Mouse (Mus musculus): ENCODE measurements at regions not wholly inside any gene's neighbourhood (a gene's known extent, or its start where the extent isn't known, plus 50 kb on each side); places are given as distances from the start of the nearest gene placed in this dataset.

- Histone ChIP-seq H3K4me2 (ENCODE audit: low read depth) (no peak overlapping the region), H3K4me3 (ENCODE audit: low read depth, low read length) (no peak overlapping the region), H3K9ac (no peak overlapping the region), H3K27me3 (ENCODE audit: insufficient read depth, low read length) (no peaks in the 10 kb centered on the region), H3K27ac (ENCODE audit: low read depth, low read length) (no peak overlapping the region), H3K9me3 (ENCODE audit: low read length) (no peaks in the 10 kb centered on the region), H3K36me3 (ENCODE audit: insufficient read depth) (no peaks in the 10 kb centered on the region), H3K4me1 (ENCODE audit: insufficient read depth) (no peaks in the 10 kb centered on the region)
- no peak for ATAC-seq
- 87% methylated on average over 11 of the region's 11 CpGs for WGBS
- no peak for TF ChIP-seq CTCF (IDR thresholded peaks at IDR 0.05; ENCODE audit: low read depth)
- DNase-seq = no peak
These were observed 58.8 kb upstream of the Acsl1 start for GRCm38 (mm10) chr8:46411877-46412625.

DNA sequence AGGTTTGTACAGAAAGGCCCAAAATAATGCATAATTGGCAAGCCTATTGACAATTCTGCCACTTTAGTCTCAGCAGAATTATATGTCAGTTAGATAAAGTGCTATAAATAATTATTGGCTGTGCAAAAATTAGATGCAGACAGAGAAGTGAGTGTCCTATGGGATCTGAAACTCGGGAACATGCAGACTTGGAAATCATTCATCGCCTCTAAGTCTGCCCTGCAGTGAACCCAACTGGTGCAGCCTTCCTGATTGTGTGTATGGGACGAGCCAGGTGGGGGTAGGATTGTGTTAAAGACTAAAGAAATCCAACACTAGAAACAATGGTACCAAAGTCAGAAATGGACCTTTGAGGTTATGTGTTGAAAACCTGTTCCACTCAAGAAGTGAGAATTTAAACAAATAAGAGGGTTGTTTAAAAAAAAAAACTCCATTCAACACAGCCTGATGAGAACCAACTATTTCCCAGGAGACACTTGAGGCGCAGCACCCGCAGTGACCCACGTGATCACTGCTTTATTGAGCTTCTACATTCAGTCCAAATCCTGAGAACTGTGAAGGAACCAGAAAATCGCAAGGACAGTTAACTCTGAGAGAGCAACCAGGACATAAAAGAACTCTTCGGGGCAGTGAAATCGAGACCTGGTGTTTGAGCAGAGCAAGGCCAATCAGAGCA lies 57.4 kb upstream of the Acsl1 start:
- ATAC-seq (no peak), DNase-seq (no peak)
- TF ChIP-seq CTCF (IDR thresholded peaks at IDR 0.05; ENCODE audit: low read depth) = no peak
- H3K9me3 ChIP-seq (ENCODE audit: low read length) = no peaks in the 10 kb centered on the region
- no peaks in the 10 kb centered on the region for H3K27me3 ChIP-seq (ENCODE audit: insufficient read depth, low read length)
- 80% methylated on average over 9 of the region's 9 CpGs for WGBS
- H3K36me3 ChIP-seq (ENCODE audit: insufficient read depth) = no peaks in the 10 kb centered on the region
- no peak overlapping the region for H3K9ac ChIP-seq
- H3K4me3 ChIP-seq (ENCODE audit: low read depth, low read length) = no peak overlapping the region
- H3K4me2 ChIP-seq (ENCODE audit: low read depth) = no peak overlapping the region
- H3K4me1 ChIP-seq (ENCODE audit: insufficient read depth) = no peaks in the 10 kb centered on the region
- H3K27ac ChIP-seq (ENCODE audit: low read depth, low read length) = no peak overlapping the region

DNA sequence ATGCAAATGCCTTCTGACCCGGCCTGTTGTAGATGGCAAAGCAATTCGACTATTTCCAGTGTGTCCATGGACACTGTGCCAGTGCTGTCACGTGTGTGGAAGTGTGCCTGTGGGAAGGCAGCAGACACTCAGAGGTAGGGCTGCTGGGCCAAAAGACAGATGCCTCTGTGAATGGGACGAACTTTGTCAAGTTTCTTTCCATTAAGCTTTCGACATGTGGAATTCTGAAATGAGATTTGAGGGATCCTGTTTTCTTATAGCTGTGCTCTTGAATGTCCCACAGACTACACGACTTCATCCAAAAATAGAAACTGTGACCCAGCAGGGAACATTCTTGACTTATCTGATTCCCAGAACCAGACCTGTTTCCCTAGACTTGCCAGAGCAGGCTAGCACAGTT lies 56.0 kb upstream of the Acsl1 start:
- Histone ChIP-seq H3K9ac (no peak overlapping the region), H3K36me3 (ENCODE audit: insufficient read depth) (no peaks in the 10 kb centered on the region), H3K9me3 (ENCODE audit: low read length) (no peaks in the 10 kb centered on the region), H3K4me1 (ENCODE audit: insufficient read depth) (no peaks in the 10 kb centered on the region), H3K27ac (ENCODE audit: low read depth, low read length) (no peak overlapping the region), H3K4me2 (ENCODE audit: low read depth) (no peak overlapping the region), H3K4me3 (ENCODE audit: low read depth, low read length) (no peak overlapping the region), H3K27me3 (ENCODE audit: insufficient read depth, low read length) (no peaks in the 10 kb centered on the region)
- ATAC-seq = no peak
- no peak for DNase-seq
- no peak for TF ChIP-seq CTCF (IDR thresholded peaks at IDR 0.05; ENCODE audit: low read depth)
- WGBS = 85% methylated on average over 6 of the region's 6 CpGs

DNA sequence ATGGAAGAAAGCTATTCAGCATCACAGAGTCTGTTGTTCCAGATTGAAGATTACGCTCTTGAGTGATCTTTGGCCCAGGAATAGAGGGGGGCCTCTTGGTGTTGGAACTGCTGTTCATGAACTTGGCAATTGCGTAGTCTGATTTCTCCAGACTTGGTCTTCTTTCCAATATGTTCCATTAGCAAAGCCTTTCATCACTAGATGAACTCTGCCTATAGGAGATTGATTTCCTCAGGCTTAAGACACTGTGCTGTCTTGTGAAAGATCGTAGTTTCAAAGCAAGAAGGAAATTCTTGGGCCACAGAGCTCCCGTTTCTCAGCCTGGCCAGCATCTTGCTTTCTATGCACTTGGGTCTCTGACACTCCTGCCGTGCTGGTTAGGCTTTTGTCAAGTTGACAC lies 51.4 kb upstream of the Acsl1 start:
- no peaks in the 10 kb centered on the region for H3K36me3 ChIP-seq (ENCODE audit: insufficient read depth)
- H3K9me3 ChIP-seq (ENCODE audit: low read length) = no peaks in the 10 kb centered on the region

DNA sequence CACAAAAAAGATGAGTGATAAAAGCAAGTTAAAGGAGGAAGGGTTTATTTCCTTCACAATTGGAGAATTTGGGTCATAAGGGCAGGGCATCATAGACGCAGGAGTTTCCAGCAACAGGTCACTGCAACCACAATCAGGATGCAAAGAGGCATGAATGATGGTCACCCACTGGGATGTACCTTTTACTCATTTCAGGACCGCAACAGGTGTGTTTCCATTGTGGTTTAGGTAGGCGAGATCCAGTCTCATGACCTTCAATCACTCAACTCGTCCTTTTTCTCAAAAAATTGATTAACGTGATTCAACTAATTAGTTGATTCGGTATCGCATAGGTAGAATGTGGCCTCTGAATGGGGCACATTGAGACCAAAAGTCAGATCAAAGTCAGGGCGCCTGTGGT lies 50.4 kb upstream of the Acsl1 start:
- WGBS = 89% methylated on average over 8 of the region's 8 CpGs
- Histone ChIP-seq H3K9me3 (ENCODE audit: low read length) (no peaks in the 10 kb centered on the region), H3K4me2 (ENCODE audit: low read depth) (no peak overlapping the region), H3K9ac (no peak overlapping the region), H3K27me3 (ENCODE audit: insufficient read depth, low read length) (no peaks in the 10 kb centered on the region), H3K27ac (ENCODE audit: low read depth, low read length) (no peak overlapping the region), H3K4me1 (ENCODE audit: insufficient read depth) (no peaks in the 10 kb centered on the region), H3K36me3 (ENCODE audit: insufficient read depth) (no peaks in the 10 kb centered on the region), H3K4me3 (ENCODE audit: low read depth, low read length) (no peak overlapping the region)
- DNase-seq (no peak), ATAC-seq (no peak)
- no peak for TF ChIP-seq CTCF (IDR thresholded peaks at IDR 0.05; ENCODE audit: low read depth)

More for the DNA sequence above, 51.4 kb upstream of the Acsl1 start:
- 80% methylated on average over 5 of the region's 5 CpGs for WGBS
- Histone ChIP-seq H3K27me3 (ENCODE audit: insufficient read depth, low read length) (no peaks in the 10 kb centered on the region), H3K4me1 (ENCODE audit: insufficient read depth) (no peaks in the 10 kb centered on the region), H3K4me3 (ENCODE audit: low read depth, low read length) (no peak overlapping the region), H3K9ac (no peak overlapping the region), H3K4me2 (ENCODE audit: low read depth) (no peak overlapping the region), H3K27ac (ENCODE audit: low read depth, low read length) (no peak overlapping the region)
- TF ChIP-seq CTCF (IDR thresholded peaks at IDR 0.05; ENCODE audit: low read depth) = no peak
- ATAC-seq (no peak), DNase-seq (no peak)
